Mouse (Mus musculus): ENCODE measurements at regions not wholly inside any gene's neighbourhood (a gene's known extent, or its start where the extent isn't known, plus 50 kb on each side); places are given as distances from the start of the nearest gene placed in this dataset.
A peak's percentile ranks its signal among the peaks of the same experiment; 100 is the strongest.

GRCm38 (mm10) chr11:27280791-27281190 is 687.0 kb upstream of the Vrk2 start:
- no peak for DNase-seq (ENCODE audit: low read depth)

GRCm38 (mm10) chr11:27264253-27264652 is 670.5 kb upstream of the Vrk2 start:
- DNase-seq (ENCODE audit: low read depth): peak; percentile 62

- DNase-seq (ENCODE audit: low read depth): no peak
These were observed 664.7 kb upstream of the Vrk2 start for GRCm38 (mm10) chr11:27258521-27258920.

GRCm38 (mm10) chr11:27235884-27236283 is 642.1 kb upstream of the Vrk2 start:
- peak; percentile 54 for DNase-seq (ENCODE audit: low read depth)

GRCm38 (mm10) chr11:27226454-27226853 is 632.7 kb upstream of the Vrk2 start:
- DNase-seq (ENCODE audit: low read depth): no peak

GRCm38 (mm10) chr11:27222436-27222835 is 628.6 kb upstream of the Vrk2 start:
- no peak for DNase-seq (ENCODE audit: low read depth)

GRCm38 (mm10) chr11:27221956-27222355 is 628.2 kb upstream of the Vrk2 start:
- DNase-seq (ENCODE audit: low read depth): no peak

- DNase-seq (ENCODE audit: low read depth): peak; percentile 10
These were observed 626.2 kb upstream of the Vrk2 start for GRCm38 (mm10) chr11:27219715-27220699.

GRCm38 (mm10) chr11:27215752-27216151 is 622.0 kb upstream of the Vrk2 start:
- DNase-seq (ENCODE audit: low read depth): no peak

- no peak for DNase-seq (ENCODE audit: low read depth)
These were observed 609.8 kb upstream of the Vrk2 start for GRCm38 (mm10) chr11:27203330-27204214.

GRCm38 (mm10) chr11:27184035-27184434 is 590.2 kb upstream of the Vrk2 start:
- DNase-seq (ENCODE audit: low read depth): peak; percentile 9

- DNase-seq (ENCODE audit: low read depth): no peak
These were observed 589.6 kb upstream of the Vrk2 start for GRCm38 (mm10) chr11:27183422-27183821.

- no peak for DNase-seq (ENCODE audit: low read depth)
These were observed 566.6 kb upstream of the Vrk2 start for GRCm38 (mm10) chr11:27160411-27160810.

All from 416B (cell line).